Mouse (Mus musculus) left cerebral cortex, postnatal 4 days (tissue): Measurements from ENCODE around the gene Dusp18. TPM values are rescaled to one million over a fixed set of nuclear protein-coding genes. Genes with fewer than 3 reads are reported as not detected.

ENCODE experiments used
- DNase-seq: peaks from one replicate; pipeline ENCODE4 v3.0.0-alpha.2; 2022
- intact Hi-C: fragments of 180-260 bp; cut with DNase I; formaldehyde crosslinking; loops from one replicate; pipeline ENCODE4 v1.15.1; 2025
- total RNA-seq, 2 experiments: library from RNA; stranded (reverse); gene quantifications; 2 replicates each; pipeline ENCODE4 v1.2.3; 2021

The Dusp18 gene
- total RNA-seq, result 10 to 100 TPM; 28.8 to 29.1 TPM

DNA sequence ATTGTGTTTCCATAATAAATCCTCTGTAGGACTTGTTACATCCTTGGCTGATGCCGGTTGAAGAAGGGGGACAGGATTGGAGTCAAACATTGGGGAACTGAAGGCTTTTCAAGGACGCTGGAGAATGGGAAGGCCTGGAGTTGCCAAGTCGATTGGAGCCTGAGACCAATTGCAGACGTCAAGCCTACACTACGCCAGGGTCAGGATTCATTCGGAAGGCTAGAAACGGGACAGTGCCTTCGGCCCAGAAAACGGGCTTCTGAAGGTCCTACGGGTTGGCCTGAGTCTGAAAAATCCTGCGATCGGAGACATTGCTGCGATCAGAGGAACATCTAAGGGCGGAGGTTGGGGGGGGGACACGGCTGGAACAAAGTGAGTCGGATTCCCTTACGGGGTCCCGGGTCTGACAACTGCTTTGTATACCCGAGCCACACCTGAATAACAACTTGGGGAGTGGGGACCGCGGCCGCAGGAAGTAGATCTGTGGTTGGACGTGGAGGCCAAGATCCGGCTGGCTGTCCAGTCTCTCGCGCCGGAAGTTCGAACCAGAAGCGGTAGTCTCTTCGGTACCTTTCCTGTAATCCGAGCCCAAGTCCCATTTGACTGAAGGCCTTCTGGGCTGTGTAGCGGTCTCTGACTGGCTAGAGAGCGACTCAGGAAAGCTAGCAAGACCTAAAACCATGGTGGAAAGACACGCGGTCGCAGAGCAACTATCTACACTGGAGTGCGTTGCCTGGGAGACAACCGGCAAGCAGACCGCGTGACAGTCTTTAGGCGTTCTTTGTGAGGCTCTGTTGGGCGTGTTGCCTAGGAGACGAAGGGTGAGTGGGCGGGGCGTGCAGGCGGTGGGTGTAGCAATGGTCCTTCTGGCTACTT is at the start of gene Dusp18, which contains the start of gene 4921536K21Rik:
Gene Dusp18 (plus strand): TSS at position 835 of the 876 bp plus-strand sequence.
Gene 4921536K21Rik (minus strand): TSS at position 693 of the 876 bp plus-strand sequence.
- intact Hi-C loops, result no loop called here
- DNase-seq, result peak; percentile 96

DNA sequence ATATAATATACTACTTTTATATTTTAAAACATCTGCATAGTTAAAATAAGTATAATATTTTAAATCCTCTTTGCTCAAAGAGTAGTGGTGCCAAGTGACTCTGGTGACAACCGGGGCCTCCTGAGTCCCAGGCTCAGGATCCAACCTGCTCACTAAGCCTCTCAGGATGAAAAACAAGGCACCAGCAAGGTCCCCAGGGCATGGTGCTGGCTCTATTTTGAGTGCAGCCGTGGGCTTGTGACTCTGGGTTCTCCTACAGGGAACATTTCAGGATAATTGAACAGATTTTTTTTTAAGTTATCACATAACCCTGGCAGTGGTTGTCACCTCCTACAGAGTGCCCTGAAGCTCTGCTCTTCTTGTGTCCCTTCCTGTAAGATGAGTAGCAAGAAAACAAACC is 48.7 kb upstream of the Dusp18 start:
- DNase-seq, result no peak
- intact Hi-C loops, result no loop called here

DNA sequence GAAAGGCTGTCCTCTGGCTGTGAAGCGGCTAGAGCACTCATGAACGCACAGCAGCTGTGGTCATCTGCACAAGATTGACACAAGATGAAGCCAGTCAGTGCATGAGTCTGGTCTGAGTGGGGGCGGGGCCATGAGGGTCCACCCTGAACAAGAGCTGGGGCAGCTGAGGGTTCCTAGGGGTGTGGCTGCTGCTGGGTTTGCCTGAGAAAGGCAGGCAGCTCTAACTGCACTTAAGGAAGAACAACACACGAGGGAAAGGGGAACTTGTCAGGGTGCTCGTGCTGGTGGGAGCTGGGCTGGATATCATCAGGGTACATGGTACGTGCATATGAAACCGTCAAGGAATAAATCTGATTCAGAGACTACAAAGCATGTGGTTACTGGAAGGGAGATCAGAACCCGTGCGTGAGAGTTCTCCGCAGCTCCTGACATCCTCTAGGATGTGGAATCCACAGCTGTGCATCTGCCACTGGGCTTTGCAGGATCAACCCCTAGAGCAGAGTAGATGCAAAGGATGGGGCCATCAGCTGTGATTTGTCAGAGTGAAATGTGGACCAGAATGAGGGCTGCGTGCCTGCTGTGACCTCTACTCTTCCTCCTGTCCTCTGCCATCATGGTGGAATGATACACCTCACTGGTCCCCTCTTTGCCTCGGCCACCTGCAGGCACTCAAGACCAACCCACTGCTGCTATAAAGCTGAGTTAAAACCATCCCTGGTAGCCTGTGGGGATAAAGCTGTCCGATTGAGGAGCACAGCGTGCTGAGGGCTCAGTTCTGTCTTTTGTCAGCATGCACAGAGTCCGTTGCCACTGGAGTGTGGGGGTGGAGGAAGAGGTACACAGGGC is 45.3 kb upstream of the Dusp18 start:
- DNase-seq, result peak; percentile 39
- intact Hi-C loops, result no loop called here

DNA sequence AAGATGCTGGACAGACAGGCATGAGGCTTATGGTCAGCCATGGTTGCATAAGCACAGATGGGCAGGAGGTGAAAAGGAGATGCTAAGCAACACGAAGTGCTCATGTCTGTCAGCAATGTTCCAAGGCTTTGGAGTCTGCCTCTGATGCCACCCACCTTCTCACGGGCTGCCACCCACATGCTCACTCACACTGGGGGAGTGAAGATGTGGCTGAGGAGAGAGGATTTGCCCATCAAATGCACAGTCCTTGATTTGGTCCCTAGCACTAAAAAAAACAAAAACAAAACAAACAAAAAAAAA is 44.8 kb upstream of the Dusp18 start:
- peak; percentile 31 for DNase-seq
- intact Hi-C loops, result no loop called here

DNA sequence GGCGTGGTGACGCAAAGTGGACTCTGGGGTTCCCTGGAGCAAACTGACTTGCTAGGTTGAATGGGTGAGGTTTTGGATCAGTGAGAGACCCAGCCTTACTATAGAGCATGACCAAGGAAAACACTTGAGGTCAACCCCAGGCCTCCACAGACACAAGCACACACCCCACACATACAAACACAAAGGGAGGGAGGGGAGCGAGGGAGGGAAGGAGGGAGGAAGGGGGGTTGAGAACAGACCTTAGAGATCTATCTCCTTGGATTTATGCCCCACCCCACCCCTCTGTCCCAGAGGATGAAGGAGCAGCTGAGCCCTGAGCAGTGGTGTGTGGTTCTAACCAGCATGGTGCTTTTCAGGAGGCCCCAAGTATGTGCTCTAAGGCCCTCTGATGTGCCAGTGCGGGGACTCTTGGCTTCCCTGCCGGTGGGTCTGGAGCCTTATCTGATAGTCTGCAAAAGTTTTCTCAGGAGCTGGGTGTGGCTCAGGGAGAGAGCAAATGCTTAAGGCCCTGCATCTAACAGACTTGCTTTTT is 44.2 kb upstream of the Dusp18 start:
- intact Hi-C loops, result no loop called here
- peak; percentile 43 for DNase-seq

DNA sequence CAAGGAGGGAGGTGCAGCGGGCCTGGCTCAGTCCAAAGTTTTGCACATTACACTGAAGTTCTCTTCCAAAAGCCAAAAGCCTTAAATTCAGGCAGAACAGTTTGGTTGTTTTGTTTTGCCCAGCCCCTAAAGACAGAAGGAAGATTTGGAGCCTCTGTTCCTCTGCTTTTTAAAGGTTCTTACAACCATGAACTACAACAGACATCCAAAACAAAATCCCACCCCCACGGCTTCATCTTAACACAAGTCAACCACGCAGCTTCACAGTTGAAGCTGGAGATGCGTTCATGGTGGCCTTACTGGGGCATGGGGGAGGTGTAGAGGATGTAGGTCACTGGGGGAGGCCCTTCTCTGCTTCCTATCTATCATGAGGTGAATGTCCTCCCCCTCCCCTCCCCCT is 43.2 kb upstream of the Dusp18 start:
- intact Hi-C loops, result no loop called here
- no peak for DNase-seq

DNA sequence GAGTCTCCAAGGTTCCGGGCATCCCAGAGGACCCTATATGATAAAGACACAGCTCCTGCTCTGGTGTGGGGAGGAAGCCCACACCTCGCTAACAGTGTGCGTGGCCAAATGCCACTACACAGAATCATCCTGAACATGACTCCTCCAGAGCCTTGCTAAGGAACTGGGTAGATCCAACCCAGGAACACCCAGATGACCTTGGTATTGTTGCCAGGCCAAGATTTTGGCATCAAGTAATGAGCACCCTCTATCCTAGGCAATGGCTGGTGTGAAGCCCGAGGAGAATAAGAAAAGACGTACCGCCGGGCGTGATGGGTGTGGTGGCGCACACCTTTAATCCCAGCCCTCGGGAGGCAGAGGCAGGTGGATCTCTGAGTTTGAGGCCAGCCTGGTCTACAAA is 42.0 kb upstream of the Dusp18 start:
- DNase-seq, result no peak
- intact Hi-C loops, result no loop called here

DNA sequence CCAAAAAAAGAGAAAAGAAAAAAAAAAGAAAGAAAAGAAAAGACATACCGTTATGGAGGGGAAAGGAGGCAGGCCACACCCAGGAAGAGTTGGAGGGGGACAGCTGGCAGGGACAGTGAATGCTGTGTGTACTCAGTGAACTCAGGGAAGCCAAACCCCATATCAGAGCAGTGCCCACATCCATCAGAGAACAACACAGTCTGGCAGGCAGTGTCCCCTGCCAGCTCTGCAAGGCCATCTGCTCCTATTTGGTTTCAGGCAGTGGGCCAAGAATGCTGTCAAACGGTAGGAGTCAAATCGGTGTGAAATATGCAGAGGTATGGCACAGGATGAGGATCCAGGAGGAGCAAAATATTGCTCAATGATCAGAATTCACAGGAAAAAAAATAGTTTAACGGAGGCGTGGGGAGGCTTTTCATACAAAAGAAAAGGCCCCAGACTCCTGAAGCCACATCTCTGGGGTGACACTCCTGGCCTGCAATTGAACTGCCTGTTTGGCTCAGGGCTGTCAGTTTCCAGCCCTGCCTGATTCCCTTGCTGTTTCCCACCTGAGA is 41.5 kb upstream of the Dusp18 start:
- intact Hi-C loops, result no loop called here

DNA sequence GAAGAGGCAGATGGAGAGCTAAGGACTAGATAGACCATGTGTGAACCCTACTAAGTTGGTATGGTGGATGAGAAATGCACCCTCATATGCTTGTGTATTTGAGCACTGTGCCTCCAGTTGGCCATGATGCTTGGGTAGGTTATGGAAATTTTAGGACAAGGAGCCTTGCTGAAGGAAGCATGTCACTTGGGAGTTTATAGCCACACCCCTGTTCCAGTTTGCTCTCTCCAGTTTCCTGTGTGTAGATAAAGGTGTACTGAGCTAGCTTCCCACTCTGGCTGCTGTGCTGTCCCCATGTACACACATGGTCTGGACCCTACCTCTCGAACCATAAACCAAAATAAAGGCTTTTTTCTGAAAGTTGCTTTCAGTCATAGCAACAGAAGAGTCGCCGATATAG is 40.9 kb upstream of the Dusp18 start:
- intact Hi-C loops, result no loop called here

More for the DNA sequence above, 41.5 kb upstream of the Dusp18 start:
- DNase-seq, result peak; percentile 92

DNA sequence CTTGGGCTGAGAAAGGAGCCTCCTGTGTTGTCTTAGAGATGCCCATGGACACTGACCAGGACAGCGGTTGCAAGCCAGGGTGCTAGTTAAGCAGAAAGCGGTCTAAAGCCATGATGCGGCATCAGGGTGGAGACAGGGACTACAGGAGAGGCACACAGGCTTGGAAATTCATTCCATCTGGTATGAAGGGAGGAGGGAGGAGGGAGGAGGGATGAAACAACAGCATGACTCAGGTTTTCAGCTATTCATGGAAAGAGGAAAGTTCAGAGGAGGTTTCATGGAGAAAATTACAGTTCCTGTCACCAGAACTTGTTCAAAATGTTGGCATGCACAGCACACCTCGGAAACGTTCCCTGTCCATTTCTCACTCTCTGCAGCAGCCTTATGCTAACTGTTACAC is 39.2 kb upstream of the Dusp18 start:
- intact Hi-C loops, result no loop called here
- no peak for DNase-seq

More for the DNA sequence above, 40.9 kb upstream of the Dusp18 start:
- no peak for DNase-seq

DNA sequence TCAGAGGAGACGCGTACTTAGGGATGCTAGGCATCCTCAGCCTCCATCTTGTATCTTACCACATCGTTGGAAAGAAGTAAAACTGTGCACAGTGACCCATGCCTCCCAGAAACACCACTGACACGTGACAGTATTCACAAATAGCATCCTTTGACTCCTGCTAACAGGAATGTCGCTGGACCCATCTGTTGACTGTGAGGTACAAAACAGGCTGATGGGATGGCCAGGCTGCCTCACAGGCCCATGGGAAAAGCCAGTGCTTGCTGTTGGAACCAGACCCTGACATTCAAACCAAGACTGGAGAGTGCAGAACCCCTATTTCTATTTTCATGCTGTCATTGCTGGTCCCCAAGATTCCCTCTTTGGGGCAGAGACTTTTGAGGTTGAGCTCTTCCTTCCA is 37.1 kb upstream of the Dusp18 start:
- DNase-seq, result no peak
- intact Hi-C loops, result no loop called here

DNA sequence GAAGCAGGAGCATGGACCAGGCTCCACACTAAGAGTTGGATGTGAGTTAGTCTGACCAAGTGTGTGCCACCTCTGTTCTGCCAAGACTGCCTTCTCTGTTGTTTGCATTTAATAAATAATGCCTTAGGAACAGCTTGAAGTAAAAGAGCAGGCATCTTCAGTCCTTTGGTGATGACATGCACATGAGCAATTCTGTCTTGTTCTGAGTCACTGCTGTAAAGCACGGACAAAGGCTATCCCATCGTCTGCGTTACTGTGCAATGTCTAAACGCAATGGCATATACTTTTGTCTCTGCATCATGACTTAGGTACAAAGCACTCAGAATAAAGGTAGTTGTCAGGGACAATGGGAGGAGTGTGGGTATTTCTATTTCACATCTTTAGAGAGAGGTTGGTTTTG is 35.3 kb upstream of the Dusp18 start:
- intact Hi-C loops, result no loop called here

DNA sequence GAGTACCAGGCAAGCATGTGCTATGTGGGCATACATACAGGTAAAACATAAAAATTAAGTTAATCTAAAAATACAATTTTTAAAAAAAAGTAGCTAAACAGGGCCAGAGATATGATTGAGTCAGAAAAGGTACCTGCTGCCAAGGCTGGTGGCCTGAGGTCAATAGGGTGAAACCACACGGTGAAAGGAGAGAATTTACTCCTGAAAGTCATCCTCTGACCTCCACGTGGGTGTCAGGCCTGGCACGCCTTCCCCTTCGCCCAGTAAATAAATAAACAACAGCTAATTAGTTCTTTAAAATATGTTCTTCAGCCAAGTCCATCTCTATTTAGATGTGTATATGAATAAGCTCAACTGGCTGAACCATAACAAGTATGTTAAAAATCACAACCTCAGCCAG is 34.7 kb upstream of the Dusp18 start:
- intact Hi-C loops, result no loop called here
- no peak for DNase-seq

More for the DNA sequence above, 35.3 kb upstream of the Dusp18 start:
- no peak for DNase-seq

DNA sequence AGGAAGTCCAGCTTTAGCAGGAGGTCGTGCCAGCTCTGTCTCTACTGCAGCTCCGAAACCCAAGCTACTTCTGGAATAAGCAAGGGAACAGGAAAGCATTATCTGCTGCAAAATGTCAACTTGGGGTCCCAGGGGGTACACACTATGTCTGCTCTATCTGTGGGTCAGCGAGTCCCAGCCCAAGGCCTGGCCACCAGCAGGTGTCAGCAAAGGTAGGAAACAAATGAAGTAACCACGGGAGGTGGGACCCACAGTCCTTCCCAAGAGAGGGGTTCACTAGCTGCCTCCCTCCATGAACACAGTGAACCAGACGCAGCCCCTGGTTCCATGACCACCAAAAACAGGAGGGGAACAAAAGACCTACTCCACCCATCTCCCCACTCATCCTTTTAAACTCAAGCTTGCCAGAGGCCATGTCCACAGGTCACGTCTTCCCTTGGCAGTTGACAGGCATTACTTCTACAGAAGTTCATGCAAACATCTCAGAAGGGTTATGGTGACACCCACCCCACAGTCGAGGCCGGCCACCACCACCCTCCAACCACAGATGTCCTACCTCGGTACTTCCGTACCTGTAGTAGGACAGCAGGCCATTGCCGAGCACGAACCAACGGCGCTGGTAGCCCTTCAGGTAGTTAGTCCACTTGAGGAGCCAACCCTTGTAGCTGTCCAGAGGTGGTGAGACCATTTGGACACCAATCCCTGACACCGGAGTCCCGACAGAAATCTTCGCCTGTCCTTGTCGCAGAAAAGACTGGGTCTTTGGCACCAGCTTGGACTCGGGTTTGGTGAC is 32.2 kb upstream of the Dusp18 start:
- no peak for DNase-seq
- intact Hi-C loops, result no loop called here

DNA sequence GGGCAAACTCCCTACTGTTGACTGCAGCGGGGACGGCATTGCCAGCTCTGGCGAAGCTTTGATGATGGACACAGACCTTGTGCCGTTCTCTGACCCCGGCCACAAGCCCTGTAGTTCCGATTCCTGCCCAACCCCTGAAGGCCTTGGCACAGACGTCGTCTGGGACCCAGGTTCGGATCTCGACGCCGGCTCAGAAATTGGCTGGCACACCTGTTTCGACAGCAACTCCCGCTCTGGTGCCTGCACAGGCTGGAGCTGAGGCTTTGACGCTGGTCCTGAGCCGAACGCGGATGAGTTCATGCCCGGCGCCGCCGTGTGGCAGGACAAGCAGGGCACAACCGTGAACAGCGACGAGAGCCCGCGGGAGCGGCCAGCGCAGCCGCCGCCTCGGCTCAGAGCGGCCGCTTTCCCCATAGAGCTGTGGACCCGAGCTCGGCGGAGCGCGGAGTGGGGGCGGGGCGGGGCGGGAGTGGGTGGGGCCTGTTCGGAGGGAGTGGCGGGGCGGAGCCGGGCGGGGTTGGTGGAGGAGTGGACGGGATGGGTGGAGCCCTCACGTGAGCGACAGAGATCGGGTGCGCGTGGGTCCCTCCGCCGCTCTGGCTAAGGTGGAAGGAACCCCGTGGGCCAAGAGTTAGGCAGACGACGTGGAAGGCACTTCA is 31.5 kb upstream of the Dusp18 start, which contains the start of gene Osbp2:
Gene Osbp2 (minus strand): TSS at position 450 of the 659 bp plus-strand sequence.
- DNase-seq, result peak; percentile 90
- intact Hi-C loops, result no loop called here

DNA sequence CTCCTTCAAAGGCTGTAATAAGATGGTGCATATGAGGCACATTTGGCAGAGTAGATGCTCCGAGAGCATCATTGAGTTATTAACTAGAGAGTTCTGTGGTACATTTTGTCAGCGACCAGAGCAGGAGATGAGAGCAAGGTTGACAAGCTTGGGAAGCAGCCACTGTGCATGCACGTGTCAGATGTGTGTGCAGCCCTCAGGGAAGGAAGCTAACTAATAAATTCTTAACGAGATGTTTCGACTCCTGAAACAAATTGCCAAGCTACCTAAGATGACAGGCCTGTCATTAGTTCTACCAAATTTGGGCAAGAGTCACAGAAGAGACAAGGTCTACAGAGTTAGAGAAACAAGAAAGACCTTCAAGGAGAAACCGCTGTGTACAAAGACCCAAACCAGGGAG is 30.7 kb upstream of the Dusp18 start:
- no peak for DNase-seq
- intact Hi-C loops, result no loop called here

DNA sequence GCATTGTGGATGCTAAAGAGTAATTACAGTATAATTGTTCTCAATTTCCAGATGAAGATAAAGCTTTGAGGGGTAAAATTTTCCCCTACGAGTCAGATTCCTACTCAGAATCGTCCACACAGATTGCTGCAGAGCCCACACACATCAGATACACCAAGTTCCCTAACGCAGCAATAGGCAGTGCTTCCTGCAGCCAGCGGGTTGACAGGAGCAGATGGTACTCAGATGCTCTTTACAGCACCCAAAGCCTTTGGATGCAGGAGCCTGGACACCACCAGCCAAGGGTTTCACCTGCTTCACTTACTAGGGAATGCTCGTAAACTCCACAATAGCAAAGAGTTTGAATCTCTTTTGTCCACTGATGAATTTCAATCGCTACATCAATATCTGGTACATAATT is 18.6 kb upstream of the Dusp18 start:
- intact Hi-C loops, result no loop called here
- no peak for DNase-seq

DNA sequence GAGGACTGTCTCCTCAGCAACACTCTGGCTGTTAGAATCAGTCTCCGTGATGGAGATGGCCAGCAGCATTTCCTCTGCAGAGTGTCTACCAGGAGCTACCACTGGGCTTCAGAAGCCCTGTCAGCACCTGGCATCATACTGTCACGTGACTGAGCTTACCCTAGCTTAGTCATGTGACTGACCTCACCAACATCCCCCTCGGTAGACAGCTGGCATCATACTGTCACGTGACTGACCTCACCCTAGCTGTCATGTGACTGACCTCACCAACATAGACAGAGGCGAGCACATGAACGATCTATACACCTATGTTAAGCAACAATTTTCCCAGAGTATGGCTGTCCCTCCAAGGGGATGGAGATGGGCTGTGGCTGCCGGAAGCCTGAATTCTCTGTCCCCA is 16.4 kb upstream of the Dusp18 start:
- intact Hi-C loops, result no loop called here
- DNase-seq, result no peak

DNA sequence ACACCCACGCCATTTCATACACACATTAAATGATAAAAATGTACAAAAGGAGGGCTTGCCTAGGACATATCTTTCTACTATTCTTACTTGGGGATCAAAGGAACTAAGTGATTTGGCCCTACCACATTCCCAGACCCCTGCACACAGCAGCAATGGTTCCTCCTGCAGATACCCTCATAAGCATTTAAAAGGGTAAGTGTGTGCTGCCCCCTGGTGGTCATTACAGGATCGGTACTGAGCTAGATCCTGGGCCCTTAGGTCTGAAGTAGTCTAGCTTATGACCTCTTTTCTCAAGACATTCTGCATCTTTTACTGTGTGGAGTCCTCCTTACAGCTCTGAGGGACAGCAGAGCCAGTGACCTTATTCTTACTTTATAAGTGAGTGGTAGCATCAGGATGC is 15.2 kb upstream of the Dusp18 start:
- DNase-seq, result peak; percentile 83
- intact Hi-C loops, result no loop called here

DNA sequence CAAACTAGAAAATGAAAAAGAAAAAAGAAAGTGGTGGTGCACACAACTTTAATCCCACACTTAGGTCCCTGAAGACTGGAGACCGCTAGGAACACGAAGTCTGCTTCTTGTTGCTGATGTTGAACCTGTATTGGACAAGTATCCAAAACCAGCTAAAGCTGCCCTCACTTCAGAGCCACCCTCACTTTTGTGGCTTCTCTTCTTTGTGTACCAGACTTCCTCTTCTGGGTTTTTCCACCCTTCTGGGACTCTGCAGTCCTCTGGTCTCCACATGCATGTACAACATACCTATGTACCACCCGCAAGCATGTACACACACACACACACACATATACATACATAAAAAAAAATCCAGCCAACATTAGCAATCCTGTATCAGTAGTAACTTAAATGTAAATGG is 11.3 kb upstream of the Dusp18 start:
- intact Hi-C loops, result no loop called here
- DNase-seq, result no peak
